Mouse (Mus musculus) myocyte (in vitro differentiated cells): ENCODE measurements around the gene Ubfd1.

ENCODE experiments used
- CEBPB ChIP-seq: IDR thresholded peaks from 2 replicates; pipeline ENCODE4 v1.6.1; 2011; ENCODE audit warnings: mild to moderate bottlenecking, moderate library complexity; ENCODE audit not compliant: poor library complexity, insufficient read depth, severe bottlenecking
- E2F4 ChIP-seq: IDR thresholded peaks from one replicate; pipeline ENCODE4 v1.6.1; 2011; ENCODE audit warnings: mild to moderate bottlenecking, control low read depth, moderate library complexity; ENCODE audit not compliant: insufficient read depth
- MAX ChIP-seq: IDR thresholded peaks from one replicate; pipeline ENCODE4 v1.6.1; 2011; ENCODE audit warnings: low read depth, mild to moderate bottlenecking, control low read depth
- MYOD1 ChIP-seq, 3 experiments: IDR thresholded peaks; one replicate each; pipeline ENCODE4 v1.6.1; 2011; ENCODE audit warnings: control low read depth in 2 of 3, low read depth in 2 of 3, mild to moderate bottlenecking in 2 of 3, moderate library complexity in 1 of 3; ENCODE audit not compliant: insufficient read length in 2 of 3, control insufficient read depth in 1 of 3
- POLR2A ChIP-seq: IDR thresholded peaks from one replicate; pipeline ENCODE4 v1.6.1; 2011; ENCODE audit warnings: low read depth, mild to moderate bottlenecking, control low read depth, moderate library complexity; ENCODE audit not compliant: insufficient read length
- POLR2AphosphoS2 ChIP-seq: IDR thresholded peaks from one replicate; pipeline ENCODE4 v1.6.1; 2011; ENCODE audit warnings: low read depth, control low read depth; ENCODE audit not compliant: insufficient read length
- REST ChIP-seq: IDR thresholded peaks from one replicate; pipeline ENCODE4 v1.6.1; 2011; ENCODE audit warnings: mild to moderate bottlenecking, control low read depth, moderate library complexity; ENCODE audit not compliant: insufficient read depth, insufficient read length
- TCF3 ChIP-seq: IDR thresholded peaks from one replicate; pipeline ENCODE4 v1.6.1; 2011; ENCODE audit warnings: low read depth, control low read depth; ENCODE audit not compliant: insufficient read length

GRCm38 (mm10) chr7:122045181-122045634 is 21.8 kb upstream of the Ubfd1 start:
- TF ChIP-seq MYOD1 (IDR thresholded peaks at IDR 0.05; ENCODE audit: control insufficient read depth in 1 of 3, insufficient read length in 2 of 3, low read depth in 2 of 3) (peak in 1 of 3 experiments; percentile 8), CEBPB (no peak), E2F4 (no peak), POLR2AphosphoS2 (no peak), MAX (no peak), TCF3 (no peak), REST (no peak), POLR2A (no peak)
